ENCODE assay signal across 8 mouse cellular contexts in genomic region chr7:30456911-30457628, GRCm38 (mm10). TPM values are rescaled to one million over a fixed set of nuclear protein-coding genes. Genes with fewer than 3 reads are reported as not detected.
DNase-seq lines count a peak whose midpoint lies in the region; ATAC-seq and TF ChIP-seq lines count a peak whose summit lies in the region.

No protein-coding gene starts in this region.

- H3K4me1 ChIP-seq in kidney, postnatal 0 days (replicated peaks; ENCODE audit: insufficient read depth, low read length), result peaks cover 8% of the 10 kb centered on the region
- peaks cover 23% of the 10 kb centered on the region for H3K4me1 ChIP-seq in embryonic facial prominence, embryonic 13.5 days
- peaks cover 26% of the 10 kb centered on the region for H3K4me1 ChIP-seq in hindbrain, embryonic 16.5 days (ENCODE audit: control insufficient read depth, insufficient read depth, low read depth, low read length)
- H3K4me1 ChIP-seq in olfactory bulb, adult 2 months (ENCODE audit: control insufficient read depth, insufficient read depth, low read length), result peaks cover 44% of the 10 kb centered on the region

- 0 out of 2 replicates have a peak overlapping the region, but pooled peaks have one; percentile 14 for H3K4me3 ChIP-seq in kidney, postnatal 0 days (replicated peaks; ENCODE audit: low read depth, low read length)
- H3K4me3 ChIP-seq in embryonic facial prominence, embryonic 13.5 days, result peak overlapping the region; percentile 23; the same call in 1 of the 2 replicates
- H3K4me3 ChIP-seq in hindbrain, embryonic 16.5 days (ENCODE audit: low read length), result peak overlapping the region; percentile 36
- peak overlapping the region; percentile 40 for H3K4me3 ChIP-seq in olfactory bulb, adult 2 months (ENCODE audit: insufficient read depth, low read depth, low read length)

- no peak for TF ChIP-seq CTCF in kidney, postnatal 0 days (IDR thresholded peaks at IDR 0.05; ENCODE audit: low read depth)
- no peak for TF ChIP-seq CTCF in olfactory bulb, adult 2 months (IDR thresholded peaks at IDR 0.05; ENCODE audit: insufficient read depth, low read depth, low read length)

- no peaks in the 10 kb centered on the region for H3K36me3 ChIP-seq in kidney, postnatal 0 days (ENCODE audit: insufficient read depth, low read length)
- no peaks in the 10 kb centered on the region for H3K36me3 ChIP-seq in embryonic facial prominence, embryonic 13.5 days
- H3K36me3 ChIP-seq in hindbrain, embryonic 16.5 days (ENCODE audit: control insufficient read depth, insufficient read depth, low read length), result no peaks in the 10 kb centered on the region

- TF ChIP-seq POLR2A in olfactory bulb, adult 2 months (IDR thresholded peaks at IDR 0.05; ENCODE audit: insufficient read depth, low read depth, low read length), result no peak

- no peaks in the 10 kb centered on the region for H3K9me3 ChIP-seq in kidney, postnatal 0 days (replicated peaks; ENCODE audit: low read length)
- H3K9me3 ChIP-seq in embryonic facial prominence, embryonic 13.5 days, result no peaks in the 10 kb centered on the region
- H3K9me3 ChIP-seq in hindbrain, embryonic 16.5 days (ENCODE audit: control insufficient read depth, low read length), result no peaks in the 10 kb centered on the region

- H3K27me3 ChIP-seq in kidney, postnatal 0 days (ENCODE audit: insufficient read depth, low read length), result peaks cover 59% of the 10 kb centered on the region
- H3K27me3 ChIP-seq in embryonic facial prominence, embryonic 13.5 days, result peaks cover 99% of the 10 kb centered on the region
- H3K27me3 ChIP-seq in hindbrain, embryonic 16.5 days (replicated peaks; ENCODE audit: control insufficient read depth, insufficient read depth, low read length), result peaks cover 50% of the 10 kb centered on the region

- ATAC-seq in kidney, postnatal 0 days (replicated peaks; ENCODE audit: low FRiP score, low read depth), result no peak
- ATAC-seq in embryonic facial prominence, embryonic 13.5 days (ENCODE audit: insufficient number of reproducible peaks, insufficient read depth, low FRiP score, low TSS enrichment, low read depth), result no peak
- ATAC-seq in hindbrain, embryonic 16.5 days, result peak; percentile 28

- DNase-seq in kidney, postnatal 0 days (ENCODE audit: low spot score), result no peak
- no peak for DNase-seq in kidney, adult 9 months
- no peak for DNase-seq in Muller cell, postnatal 12 days (ENCODE audit: inconsistent ontology term)
- DNase-seq in thymus, adult 18-20 months, result no peak
- no peak for DNase-seq in kidney, adult 8-10 months

- peak overlapping the region; percentile 39 for H3K4me2 ChIP-seq in kidney, postnatal 0 days (ENCODE audit: low read length)
- H3K4me2 ChIP-seq in embryonic facial prominence, embryonic 13.5 days, result peak overlapping the region; percentile 45
- peak overlapping the region; percentile 68 for H3K4me2 ChIP-seq in hindbrain, embryonic 16.5 days (ENCODE audit: low read length)

- 1% methylated on average over 30 of the region's 31 CpGs for WGBS in kidney, postnatal 0 days
- under 1% methylated on average over 31 of the region's 31 CpGs for WGBS in embryonic facial prominence, embryonic 13.5 days
- under 1% methylated on average over 31 of the region's 31 CpGs for WGBS in hindbrain, embryonic 16.5 days
- WGBS in olfactory bulb, adult 2 months, result under 1% methylated on average over 31 of the region's 31 CpGs

- H3K9ac ChIP-seq in kidney, postnatal 0 days (ENCODE audit: low read depth, low read length), result no peak overlapping the region
- peak overlapping the region; percentile 37; the same call in 1 of the 2 replicates for H3K9ac ChIP-seq in embryonic facial prominence, embryonic 13.5 days
- H3K9ac ChIP-seq in hindbrain, embryonic 16.5 days (ENCODE audit: low read depth, low read length), result peak overlapping the region; percentile 54

- H3K27ac ChIP-seq in kidney, postnatal 0 days, result no peak overlapping the region
- no peak overlapping the region for H3K27ac ChIP-seq in embryonic facial prominence, embryonic 13.5 days
- H3K27ac ChIP-seq in hindbrain, embryonic 16.5 days (ENCODE audit: low read depth, low read length), result no peak overlapping the region; the same call in 1 of the 2 replicates
- H3K27ac ChIP-seq in olfactory bulb, adult 2 months (ENCODE audit: insufficient read depth, low read depth, low read length), result no peak overlapping the region; the same call in 1 of the 2 replicates

RNA-seq across cellular contexts. Expression of gene Kirrel2, which starts 0.4 kb away (rescaled TPM):
- 0.65 and 1.5 TPM in 2 replicates for polyA plus RNA-seq in kidney, postnatal 0 days (2015; fragmentation: Nextera tagmentation; extraction: Ambion mirVana)
- polyA plus RNA-seq in embryonic facial prominence, embryonic 13.5 days (2015; fragmentation: Nextera tagmentation; extraction: Ambion mirVana), result 0.17 and 0.52 TPM in 2 replicates
- polyA plus RNA-seq in hindbrain, embryonic 16.5 days (2015; fragmentation: Nextera tagmentation; extraction: Ambion mirVana), result 3.0 and 4.2 TPM in 2 replicates
- not detected in 2 replicates for polyA plus RNA-seq in olfactory bulb, adult 2 months (2012; ENCODE audit: insufficient read depth, insufficient read length, low replicate concordance, missing spikeins)

RNA-seq across cellular contexts. Expression of gene Nphs1, which starts 1.0 kb away (rescaled TPM):
- polyA plus RNA-seq in kidney, postnatal 0 days (2015; fragmentation: Nextera tagmentation; extraction: Ambion mirVana), result 3.8 and 4.3 TPM in 2 replicates
- polyA plus RNA-seq in embryonic facial prominence, embryonic 13.5 days (2015; fragmentation: Nextera tagmentation; extraction: Ambion mirVana), result 0.13 and 0.36 TPM in 2 replicates
- polyA plus RNA-seq in hindbrain, embryonic 16.5 days (2015; fragmentation: Nextera tagmentation; extraction: Ambion mirVana), result 0.98 and 1.7 TPM in 2 replicates
- polyA plus RNA-seq in olfactory bulb, adult 2 months (2012; ENCODE audit: insufficient read depth, insufficient read length, low replicate concordance, missing spikeins), result not detected in 2 replicates

RNA-seq across cellular contexts. Expression of gene Aplp1, which starts 11.7 kb away (rescaled TPM):
- polyA plus RNA-seq in kidney, postnatal 0 days (2015; fragmentation: Nextera tagmentation; extraction: Ambion mirVana), result 24.1 and 25.4 TPM in 2 replicates
- 53.4 and 54.1 TPM in 2 replicates for polyA plus RNA-seq in embryonic facial prominence, embryonic 13.5 days (2015; fragmentation: Nextera tagmentation; extraction: Ambion mirVana)
- 742 and 752 TPM in 2 replicates for polyA plus RNA-seq in hindbrain, embryonic 16.5 days (2015; fragmentation: Nextera tagmentation; extraction: Ambion mirVana)
- polyA plus RNA-seq in olfactory bulb, adult 2 months (2012; ENCODE audit: insufficient read depth, insufficient read length, low replicate concordance, missing spikeins), result 174 TPM in 1 of 2 replicates, not detected in the other

RNA-seq across cellular contexts. Expression of gene Nfkbid, which starts 35.5 kb away (rescaled TPM):
- 1.1 and 1.2 TPM in 2 replicates for polyA plus RNA-seq in kidney, postnatal 0 days (2015; fragmentation: Nextera tagmentation; extraction: Ambion mirVana)
- 1.8 and 2.5 TPM in 2 replicates for polyA plus RNA-seq in embryonic facial prominence, embryonic 13.5 days (2015; fragmentation: Nextera tagmentation; extraction: Ambion mirVana)
- 2.5 and 2.9 TPM in 2 replicates for polyA plus RNA-seq in hindbrain, embryonic 16.5 days (2015; fragmentation: Nextera tagmentation; extraction: Ambion mirVana)
- polyA plus RNA-seq in olfactory bulb, adult 2 months (2012; ENCODE audit: insufficient read depth, insufficient read length, low replicate concordance, missing spikeins), result not detected in 2 replicates

RNA-seq across cellular contexts. Expression of gene Prodh2, which starts 36.4 kb away (rescaled TPM):
- 22.9 and 34.1 TPM in 2 replicates for polyA plus RNA-seq in kidney, postnatal 0 days (2015; fragmentation: Nextera tagmentation; extraction: Ambion mirVana)
- 0.73 TPM in 1 of 2 replicates, not detected in the other for polyA plus RNA-seq in embryonic facial prominence, embryonic 13.5 days (2015; fragmentation: Nextera tagmentation; extraction: Ambion mirVana)
- not detected in 2 replicates for polyA plus RNA-seq in hindbrain, embryonic 16.5 days (2015; fragmentation: Nextera tagmentation; extraction: Ambion mirVana)
- polyA plus RNA-seq in olfactory bulb, adult 2 months (2012; ENCODE audit: insufficient read depth, insufficient read length, low replicate concordance, missing spikeins), result not detected in 2 replicates
